Mouse (Mus musculus) embryonic facial prominence, embryonic 13.5 days (tissue): ENCODE data around the gene Trpm8. TPM values are rescaled to one million over a fixed set of nuclear protein-coding genes. Genes with fewer than 3 reads are reported as not detected.

ENCODE experiments used
- ATAC-seq: fragments of 200-750 bp; cut with Nextera tagmentation; 2 replicates; pipeline ENCODE4 v1.8.0; 2017; ENCODE audit warnings: low read depth; ENCODE audit not compliant: insufficient number of reproducible peaks, insufficient read depth, low FRiP score, low TSS enrichment
- H3K27ac ChIP-seq: fragments of 300-500 bp; sonication (generic); 2 replicates; pipeline ENCODE4 v1.5.1; 2015; ENCODE audit warnings: moderate library complexity, mild to moderate bottlenecking, inconsistent platforms
- H3K27me3 ChIP-seq: fragments of 300-500 bp; sonication (generic); 2 replicates; pipeline ENCODE4 v1.6.1; 2015; ENCODE audit warnings: mild to moderate bottlenecking, inconsistent platforms
- H3K36me3 ChIP-seq: fragments of 300-500 bp; sonication (generic); 2 replicates; pipeline ENCODE4 v1.6.1; 2015; ENCODE audit warnings: mild to moderate bottlenecking, inconsistent platforms
- H3K4me1 ChIP-seq: fragments of 300-500 bp; sonication (generic); 2 replicates; pipeline ENCODE4 v1.6.1; 2015; ENCODE audit warnings: inconsistent platforms
- H3K4me2 ChIP-seq: fragments of 300-500 bp; sonication (generic); 2 replicates; pipeline ENCODE4 v1.6.1; 2015; ENCODE audit warnings: moderate library complexity, mild to moderate bottlenecking, inconsistent platforms
- H3K4me3 ChIP-seq: fragments of 300-500 bp; sonication (generic); 2 replicates; pipeline ENCODE4 v1.5.1; 2015; ENCODE audit warnings: mild to moderate bottlenecking, inconsistent platforms
- H3K9ac ChIP-seq: fragments of 300-500 bp; sonication (generic); 2 replicates; pipeline ENCODE4 v1.6.1; 2015; ENCODE audit warnings: mild to moderate bottlenecking, inconsistent platforms
- H3K9me3 ChIP-seq: fragments of 300-500 bp; sonication (generic); 2 replicates; pipeline ENCODE4 v1.6.1; 2016; ENCODE audit warnings: inconsistent platforms
- whole genome bisulfite sequencing: fragments of 180-500 bp; shearing (Covaris S2); methylation state at CpG from one replicate; pipeline ENCODE4 v1.1.7; 2015; ENCODE audit warnings: mixed read lengths; 5-methylcytosine and 5-hydroxymethylcytosine counted together
- polyA plus RNA-seq: library from polyadenylated mRNA; unstranded; fragments of >200 nt; fragmentation: Nextera tagmentation; extraction: Ambion mirVana; gene quantifications from 2 replicates; pipeline ENCODE4 v1.2.1, GENCODE M21; 2015

Trpm8 gene
- polyA plus RNA-seq, 1 experiment from 2014 or later: not detected

DNA sequence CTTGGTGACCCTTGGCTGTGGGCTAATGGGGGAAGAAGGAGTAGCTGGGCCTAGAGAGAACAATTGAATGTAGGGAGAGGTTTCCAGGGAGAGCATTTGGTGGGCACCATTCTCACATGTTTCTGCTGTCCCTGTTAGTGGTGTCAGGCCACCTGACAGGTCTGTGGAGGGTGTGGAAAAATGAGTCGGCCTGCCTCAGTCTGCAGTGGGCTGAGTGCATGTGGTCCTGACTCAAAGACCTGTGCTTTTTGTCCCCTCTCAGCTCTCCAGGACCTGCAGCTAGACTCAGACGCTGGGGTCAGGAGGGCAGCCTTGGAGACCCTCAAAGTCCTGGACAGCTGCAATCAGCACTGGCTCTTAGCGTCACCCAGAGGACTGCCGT lies 17.8 kb upstream of the Trpm8 start:
- Histone ChIP-seq H3K9me3 (peaks cover 30% of the 10 kb centered on the region), H3K27ac (no peak overlapping the region), H3K4me1 (no peaks in the 10 kb centered on the region), H3K4me3 (no peak overlapping the region), H3K36me3 (peaks cover 55% of the 10 kb centered on the region), H3K4me2 (no peak overlapping the region), H3K9ac (no peak overlapping the region), H3K27me3 (no peaks in the 10 kb centered on the region)
- WGBS: 78% methylated on average over 4 of the region's 4 CpGs
- ATAC-seq: no peak

- H3K9me3 ChIP-seq: peaks cover 26% of the 10 kb centered on the region
- no peaks in the 10 kb centered on the region for H3K27me3 ChIP-seq
- no peak overlapping the region for H3K4me2 ChIP-seq
- no peaks in the 10 kb centered on the region for H3K4me1 ChIP-seq
- H3K36me3 ChIP-seq: peaks cover 59% of the 10 kb centered on the region
- H3K4me3 ChIP-seq: no peak overlapping the region
- no peak for ATAC-seq
- H3K27ac ChIP-seq: no peak overlapping the region
- H3K9ac ChIP-seq: no peak overlapping the region
- WGBS: 82% methylated on average over 6 of the region's 6 CpGs
These were observed 17.3 kb upstream of the Trpm8 start for GRCm38 (mm10) chr1:88260114-88260513.

DNA sequence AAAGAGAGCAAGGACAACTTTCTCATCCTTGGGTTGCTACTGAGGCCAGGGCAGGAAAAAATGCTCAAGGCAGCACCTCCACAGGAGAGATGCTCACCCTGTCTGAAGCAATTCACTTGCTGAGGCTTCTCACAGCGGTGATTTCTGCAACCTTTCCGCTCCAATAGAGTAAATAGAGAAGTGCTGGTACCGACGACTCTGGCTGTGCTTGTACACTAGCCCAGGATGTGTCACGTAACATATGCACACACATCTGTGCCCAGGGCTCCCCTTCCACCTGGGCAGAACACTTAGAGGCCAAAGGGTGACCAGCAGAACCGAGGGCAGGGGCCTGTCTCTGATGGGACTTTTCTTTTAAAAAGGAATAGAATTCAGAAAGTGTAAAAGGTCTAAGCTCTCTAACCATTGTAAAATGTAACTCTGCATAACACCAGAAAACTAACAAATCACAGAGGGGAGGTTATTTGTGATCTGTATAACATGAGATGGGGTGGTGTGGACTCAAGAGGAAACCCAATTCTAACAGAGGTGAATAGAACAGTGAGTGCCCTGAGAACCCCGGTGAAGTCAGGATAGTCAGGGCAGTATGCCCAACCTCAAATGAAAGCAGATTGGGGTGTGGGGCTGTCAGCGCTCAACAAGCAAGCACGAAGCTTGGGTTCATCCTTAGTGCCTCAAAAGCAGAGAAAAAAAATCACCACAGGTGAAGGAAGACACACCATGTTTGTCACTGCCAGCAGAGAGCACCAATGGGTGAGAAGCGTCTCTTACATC lies 16.7 kb upstream of the Trpm8 start:
- ATAC-seq: no peak
- Histone ChIP-seq H3K9me3 (peaks cover 23% of the 10 kb centered on the region), H3K9ac (no peak overlapping the region), H3K4me2 (no peak overlapping the region), H3K36me3 (peaks cover 66% of the 10 kb centered on the region), H3K27me3 (no peaks in the 10 kb centered on the region), H3K4me1 (no peaks in the 10 kb centered on the region), H3K4me3 (no peak overlapping the region), H3K27ac (no peak overlapping the region)
- 85% methylated on average over 10 of the region's 10 CpGs for WGBS

GRCm38 (mm10) chr1:88261706-88262105 lies 15.8 kb upstream of the Trpm8 start:
- peak; percentile 0; the same call in 1 of the 2 replicates for ATAC-seq
- 87% methylated on average over 7 of the region's 7 CpGs for WGBS
- H3K27ac ChIP-seq: no peak overlapping the region
- no peaks in the 10 kb centered on the region for H3K4me1 ChIP-seq
- H3K27me3 ChIP-seq: no peaks in the 10 kb centered on the region
- H3K4me2 ChIP-seq: no peak overlapping the region
- no peak overlapping the region for H3K4me3 ChIP-seq
- no peak overlapping the region for H3K9ac ChIP-seq
- H3K9me3 ChIP-seq: peaks cover 17% of the 10 kb centered on the region; the same call in 1 of the 2 replicates
- H3K36me3 ChIP-seq: peaks cover 75% of the 10 kb centered on the region

DNA sequence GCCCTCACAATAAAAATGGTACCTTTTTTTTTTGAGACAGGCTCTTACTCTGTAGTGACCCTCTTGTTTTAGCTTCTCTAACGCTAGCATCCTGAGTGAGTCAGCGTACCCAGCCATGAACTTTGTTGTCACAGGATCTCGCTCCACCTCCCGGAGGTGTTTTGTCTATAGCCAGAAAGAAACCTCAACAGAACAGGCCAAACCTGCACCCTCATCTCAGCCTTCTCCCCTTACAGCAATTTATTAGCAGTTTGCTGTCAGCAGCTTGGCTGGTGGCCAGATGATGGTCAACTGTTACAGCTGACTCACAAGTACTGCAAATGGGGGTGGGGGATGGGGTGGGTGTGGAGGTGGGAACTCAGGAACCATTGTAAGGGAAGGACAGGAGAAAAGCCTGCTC lies 15.2 kb upstream of the Trpm8 start:
- WGBS: 83% methylated on average over 4 of the region's 4 CpGs
- no peak overlapping the region for H3K9ac ChIP-seq
- H3K27me3 ChIP-seq: no peaks in the 10 kb centered on the region
- H3K4me2 ChIP-seq: no peak overlapping the region
- H3K9me3 ChIP-seq: peaks cover 15% of the 10 kb centered on the region; the same call in 1 of the 2 replicates
- peak; percentile 6; the same call in 1 of the 2 replicates for ATAC-seq
- no peak overlapping the region for H3K4me3 ChIP-seq
- peaks cover 81% of the 10 kb centered on the region for H3K36me3 ChIP-seq
- no peaks in the 10 kb centered on the region for H3K4me1 ChIP-seq
- no peak overlapping the region for H3K27ac ChIP-seq

GRCm38 (mm10) chr1:88262961-88263360 lies 14.5 kb upstream of the Trpm8 start:
- Histone ChIP-seq H3K9ac (no peak overlapping the region), H3K4me2 (no peak overlapping the region), H3K4me1 (no peaks in the 10 kb centered on the region), H3K27me3 (no peaks in the 10 kb centered on the region), H3K36me3 (peaks cover 88% of the 10 kb centered on the region), H3K9me3 (peaks cover 8% of the 10 kb centered on the region; the same call in 1 of the 2 replicates), H3K4me3 (no peak overlapping the region), H3K27ac (no peak overlapping the region)
- ATAC-seq: no peak
- 70% methylated on average over 6 of the region's 6 CpGs for WGBS

GRCm38 (mm10) chr1:88263778-88264177 lies 13.7 kb upstream of the Trpm8 start:
- Histone ChIP-seq H3K9ac (no peak overlapping the region), H3K27ac (no peak overlapping the region), H3K27me3 (no peaks in the 10 kb centered on the region), H3K4me2 (no peak overlapping the region), H3K9me3 (0 out of 2 replicates have a peak, but pooled peaks cover 4% of the 10 kb centered on the region), H3K4me1 (no peaks in the 10 kb centered on the region), H3K36me3 (peaks cover 96% of the 10 kb centered on the region), H3K4me3 (no peak overlapping the region)
- WGBS: 91% methylated on average over 5 of the region's 5 CpGs
- no peak for ATAC-seq

- no peak overlapping the region for H3K4me2 ChIP-seq
- H3K4me3 ChIP-seq: no peak overlapping the region
- H3K36me3 ChIP-seq: peaks cover 100% of the 10 kb centered on the region
- WGBS: 89% methylated on average over 7 of the region's 7 CpGs
- no peak overlapping the region for H3K27ac ChIP-seq
- no peaks in the 10 kb centered on the region for H3K4me1 ChIP-seq
- no peak overlapping the region for H3K9ac ChIP-seq
- no peak for ATAC-seq
- 0 out of 2 replicates have a peak, but pooled peaks cover 4% of the 10 kb centered on the region for H3K9me3 ChIP-seq
- H3K27me3 ChIP-seq: no peaks in the 10 kb centered on the region
These were observed 13.1 kb upstream of the Trpm8 start for GRCm38 (mm10) chr1:88264237-88264868.

DNA sequence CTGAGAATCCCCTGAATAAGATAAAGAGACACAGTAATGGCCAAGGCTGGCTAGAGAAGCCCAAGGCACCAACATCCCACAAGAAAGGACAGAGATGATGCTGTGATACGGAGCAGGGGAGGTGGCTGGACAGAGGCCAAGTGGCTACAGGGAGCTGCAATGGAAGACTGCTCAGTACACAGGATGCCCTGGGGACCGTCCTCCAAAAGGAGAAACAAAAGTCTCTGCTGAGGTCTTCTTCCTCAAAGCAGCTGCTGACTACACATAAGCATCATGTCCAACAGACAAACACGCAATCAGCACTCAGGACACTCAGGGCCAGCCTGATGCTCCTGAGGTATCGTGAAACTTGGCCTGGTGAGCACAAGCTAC lies 12.6 kb upstream of the Trpm8 start:
- Histone ChIP-seq H3K4me3 (no peak overlapping the region), H3K9me3 (0 out of 2 replicates have a peak, but pooled peaks cover 4% of the 10 kb centered on the region), H3K4me1 (no peaks in the 10 kb centered on the region), H3K27ac (no peak overlapping the region), H3K4me2 (no peak overlapping the region), H3K9ac (no peak overlapping the region), H3K27me3 (no peaks in the 10 kb centered on the region), H3K36me3 (peaks cover 100% of the 10 kb centered on the region)
- 78% methylated on average over 4 of the region's 4 CpGs for WGBS
- ATAC-seq: no peak

DNA sequence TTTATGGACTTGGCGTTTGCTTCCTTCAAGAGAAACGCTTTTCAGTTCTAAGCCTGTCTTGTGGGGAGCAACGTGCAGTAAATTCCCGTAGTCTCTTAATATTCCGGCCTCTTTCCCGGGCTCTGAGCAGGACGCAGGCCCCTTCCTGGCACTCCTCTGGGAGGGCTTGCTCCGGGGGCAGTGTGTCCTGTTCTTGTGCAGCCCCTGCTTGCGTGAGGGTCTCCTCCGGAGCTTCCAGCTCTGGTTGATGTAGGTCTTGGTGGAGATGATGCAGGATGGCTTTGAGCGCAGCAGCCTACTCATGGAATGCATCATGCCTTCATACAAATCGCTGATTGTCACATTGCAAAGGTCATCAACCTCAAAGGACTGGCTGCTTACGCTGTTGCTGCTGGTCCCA lies 11.3 kb upstream of the Trpm8 start:
- H3K27me3 ChIP-seq: no peaks in the 10 kb centered on the region
- no peak overlapping the region for H3K27ac ChIP-seq
- 0 out of 2 replicates have a peak, but pooled peaks cover 4% of the 10 kb centered on the region for H3K9me3 ChIP-seq
- H3K4me2 ChIP-seq: no peak overlapping the region
- H3K4me3 ChIP-seq: no peak overlapping the region
- peaks cover 91% of the 10 kb centered on the region for H3K36me3 ChIP-seq
- WGBS: 89% methylated on average over 13 of the region's 13 CpGs
- no peaks in the 10 kb centered on the region for H3K4me1 ChIP-seq
- no peak for ATAC-seq
- H3K9ac ChIP-seq: no peak overlapping the region

DNA sequence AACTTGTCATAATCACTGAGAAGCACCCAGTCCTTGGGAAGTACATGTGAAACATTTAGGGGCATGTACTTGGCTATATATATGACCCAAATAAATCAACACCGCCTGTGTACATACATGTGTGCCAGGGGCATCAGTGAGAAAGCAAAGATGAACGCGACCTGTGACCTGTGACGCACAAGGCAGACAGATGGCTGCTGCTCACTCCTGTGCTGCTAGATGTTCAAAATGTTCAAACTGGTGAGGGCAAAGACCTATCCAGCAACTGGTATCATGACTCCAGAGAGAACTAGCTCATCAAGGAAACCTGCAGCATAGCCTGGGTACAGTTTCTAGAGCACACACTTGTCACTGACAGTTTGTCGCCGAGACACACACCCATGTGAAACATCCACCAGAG lies 10.0 kb upstream of the Trpm8 start:
- H3K36me3 ChIP-seq: peaks cover 89% of the 10 kb centered on the region
- no peak for ATAC-seq
- H3K4me3 ChIP-seq: no peak overlapping the region
- H3K27ac ChIP-seq: no peak overlapping the region
- WGBS: 95% methylated on average over 6 of the region's 6 CpGs
- H3K9me3 ChIP-seq: 0 out of 2 replicates have a peak, but pooled peaks cover 4% of the 10 kb centered on the region
- H3K4me1 ChIP-seq: no peaks in the 10 kb centered on the region
- no peak overlapping the region for H3K9ac ChIP-seq
- no peak overlapping the region for H3K4me2 ChIP-seq
- no peaks in the 10 kb centered on the region for H3K27me3 ChIP-seq

DNA sequence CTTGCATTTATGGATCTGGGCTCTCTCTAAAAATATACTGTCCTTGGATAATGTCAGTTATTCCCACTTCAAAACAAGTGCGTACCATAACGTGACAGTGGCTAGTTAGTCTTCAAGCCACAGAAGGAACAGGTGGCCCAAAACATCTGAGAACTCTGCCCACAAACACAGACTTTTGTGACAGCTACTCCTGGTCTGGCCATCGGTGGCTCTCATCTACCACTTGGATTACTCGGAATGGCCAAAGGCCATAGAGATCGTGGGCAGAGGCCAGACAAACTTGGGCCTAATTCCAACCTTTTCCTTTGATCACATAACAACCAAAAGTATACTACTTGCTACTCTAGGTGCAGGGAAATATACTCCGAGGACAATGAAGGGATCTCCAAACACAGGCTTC lies 9.4 kb upstream of the Trpm8 start:
- WGBS: 85% methylated on average over 6 of the region's 6 CpGs

More for the DNA sequence above, 9.4 kb upstream of the Trpm8 start:
- no peak overlapping the region for H3K27ac ChIP-seq
- H3K9ac ChIP-seq: no peak overlapping the region
- H3K36me3 ChIP-seq: peaks cover 89% of the 10 kb centered on the region
- ATAC-seq: no peak
- H3K9me3 ChIP-seq: 0 out of 2 replicates have a peak, but pooled peaks cover 4% of the 10 kb centered on the region
- no peaks in the 10 kb centered on the region for H3K4me1 ChIP-seq
- H3K4me3 ChIP-seq: no peak overlapping the region
- H3K4me2 ChIP-seq: no peak overlapping the region
- H3K27me3 ChIP-seq: no peaks in the 10 kb centered on the region
